Mouse (Mus musculus) olfactory bulb, adult 2 months (tissue): ENCODE results near the gene Mrm3.

Experiments used
- CTCF ChIP-seq: fragments of 200-500 bp; IDR thresholded peaks from 2 replicates; pipeline ENCODE4 v1.5.1; 2012; ENCODE audit warnings: low read depth, mild to moderate bottlenecking, low read length, moderate library complexity; ENCODE audit not compliant: insufficient read depth
- POLR2A ChIP-seq: fragments of 200-500 bp; IDR thresholded peaks from 2 replicates; pipeline ENCODE4 v1.6.1; 2012; ENCODE audit warnings: mild to moderate bottlenecking, low read depth, low read length, moderate library complexity; ENCODE audit not compliant: insufficient read depth

DNA sequence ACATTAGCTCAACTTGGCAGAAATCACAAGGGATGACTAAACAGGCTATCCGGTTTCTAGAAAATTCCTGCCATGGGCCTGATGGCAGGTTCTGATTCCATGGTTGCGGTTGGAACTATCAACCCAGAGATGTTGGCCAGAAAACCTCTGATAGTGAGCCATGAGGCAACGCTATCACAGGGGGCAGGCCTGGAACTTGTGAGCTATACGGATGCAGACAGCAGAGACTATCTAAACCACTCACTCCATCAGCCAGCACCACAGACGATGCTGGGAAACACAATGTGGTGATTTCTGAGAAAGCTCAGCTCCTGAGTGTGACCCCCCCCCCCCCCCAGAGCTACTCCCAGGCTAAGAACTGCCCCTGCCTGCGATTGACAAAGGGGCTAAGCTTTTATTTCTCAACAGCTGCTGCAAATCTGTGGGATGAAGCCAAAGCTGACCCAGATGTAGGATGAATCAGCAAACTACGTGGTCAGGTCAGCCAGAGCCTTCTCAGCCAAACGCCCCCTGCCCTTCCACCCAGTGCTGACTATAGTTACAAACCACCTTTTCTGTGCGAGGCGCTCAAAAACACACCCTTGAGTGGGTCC lies 43.1 kb downstream of the Mrm3 start:
- TF ChIP-seq POLR2A (no peak), CTCF (no peak)
